Mouse (Mus musculus) lung, postnatal 0 days (tissue): ENCODE results near the gene Srsf3.

ENCODE experiments used
- CTCF ChIP-seq: IDR thresholded peaks from 2 replicates; pipeline ENCODE4 v1.5.1; 2016; ENCODE audit warnings: antibody characterized with exemption, mild to moderate bottlenecking
- EP300 ChIP-seq: IDR thresholded peaks from 2 replicates; pipeline ENCODE4 v1.6.1; 2016; ENCODE audit warnings: antibody characterized with exemption, mild to moderate bottlenecking, control low read depth

DNA sequence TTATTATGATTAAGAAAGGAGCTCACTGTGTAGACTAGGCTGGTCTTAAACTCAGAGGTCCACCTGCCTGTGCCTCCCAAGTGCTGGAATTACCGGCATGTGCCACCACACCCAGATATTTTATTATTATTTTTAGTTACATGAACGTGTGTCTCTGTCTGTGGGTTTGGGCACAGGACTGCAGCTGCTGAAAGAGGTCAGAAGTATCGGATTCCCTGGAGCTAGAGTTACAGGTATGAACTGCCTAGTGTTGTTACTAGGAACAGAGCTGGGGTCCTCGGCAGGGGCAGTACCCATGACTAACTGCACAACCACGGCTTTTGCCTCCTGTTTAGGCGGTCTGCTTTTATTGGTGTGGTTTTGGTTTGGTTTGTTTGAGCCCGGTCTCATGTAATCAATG is 23.8 kb downstream of the Srsf3 start:
- TF ChIP-seq EP300, result no peak
- TF ChIP-seq CTCF, result no peak
